Mouse (Mus musculus): ENCODE results near the gene Tcf7l2.

The Tcf7l2 gene

GRCm38 (mm10) chr19:55791886-55792285 is 50.3 kb downstream of the Tcf7l2 start:
- DNase-seq (ENCODE audit: inconsistent age in 2 of 2, low spot score in 1 of 2) = peak in 1 of 2 experiments; percentile 43

- DNase-seq (ENCODE audit: inconsistent age in 2 of 2, low spot score in 1 of 2) = peak; percentile 43 to 74
These were observed 51.0 kb downstream of the Tcf7l2 start for GRCm38 (mm10) chr19:55792571-55792970.

- DNase-seq (ENCODE audit: inconsistent age in 2 of 2, low spot score in 1 of 2) = peak in 1 of 2 experiments; percentile 54
These were observed 51.4 kb downstream of the Tcf7l2 start for GRCm38 (mm10) chr19:55793029-55793428.

GRCm38 (mm10) chr19:55794194-55794945 is 52.8 kb downstream of the Tcf7l2 start:
- DNase-seq (ENCODE audit: inconsistent age in 2 of 2, low spot score in 1 of 2) = peak in 1 of 2 experiments; percentile 52

- DNase-seq (ENCODE audit: inconsistent age in 2 of 2, low spot score in 1 of 2) = no peak
These were observed 53.3 kb downstream of the Tcf7l2 start for GRCm38 (mm10) chr19:55794946-55795340.

GRCm38 (mm10) chr19:55795349-55795748 is 53.7 kb downstream of the Tcf7l2 start:
- no peak for DNase-seq (ENCODE audit: inconsistent age in 2 of 2, low spot score in 1 of 2)

GRCm38 (mm10) chr19:55797834-55798233 is 56.2 kb downstream of the Tcf7l2 start:
- DNase-seq (ENCODE audit: inconsistent age in 2 of 2, low spot score in 1 of 2) = no peak

- DNase-seq (ENCODE audit: inconsistent age in 2 of 2, low spot score in 1 of 2) = no peak
These were observed 57.8 kb downstream of the Tcf7l2 start for GRCm38 (mm10) chr19:55799411-55799810.

GRCm38 (mm10) chr19:55800059-55800458 is 58.4 kb downstream of the Tcf7l2 start:
- no peak for DNase-seq (ENCODE audit: inconsistent age in 2 of 2, low spot score in 1 of 2)

GRCm38 (mm10) chr19:55803121-55803520 is 61.5 kb downstream of the Tcf7l2 start:
- DNase-seq (ENCODE audit: inconsistent age in 2 of 2, low spot score in 1 of 2) = peak in 1 of 2 experiments; percentile 48

GRCm38 (mm10) chr19:55803797-55804196 is 62.2 kb downstream of the Tcf7l2 start:
- peak in 1 of 2 experiments; percentile 58 for DNase-seq (ENCODE audit: inconsistent age in 2 of 2, low spot score in 1 of 2)

- DNase-seq (ENCODE audit: inconsistent age in 2 of 2, low spot score in 1 of 2) = no peak
These were observed 63.2 kb downstream of the Tcf7l2 start for GRCm38 (mm10) chr19:55804795-55805194.

- DNase-seq (ENCODE audit: inconsistent age in 2 of 2, low spot score in 1 of 2) = no peak
These were observed 65.0 kb downstream of the Tcf7l2 start for GRCm38 (mm10) chr19:55806434-55807193.

GRCm38 (mm10) chr19:55807194-55808053 is 65.8 kb downstream of the Tcf7l2 start:
- no peak for DNase-seq (ENCODE audit: inconsistent age in 2 of 2, low spot score in 1 of 2)

- no peak for DNase-seq (ENCODE audit: inconsistent age in 2 of 2, low spot score in 1 of 2)
These were observed 66.7 kb downstream of the Tcf7l2 start for GRCm38 (mm10) chr19:55808304-55808703.

- DNase-seq (ENCODE audit: inconsistent age in 2 of 2, low spot score in 1 of 2) = no peak
These were observed 67.9 kb downstream of the Tcf7l2 start for GRCm38 (mm10) chr19:55809539-55809938.

GRCm38 (mm10) chr19:55812236-55812635 is 70.6 kb downstream of the Tcf7l2 start:
- DNase-seq (ENCODE audit: inconsistent age in 2 of 2, low spot score in 1 of 2) = no peak

GRCm38 (mm10) chr19:55815010-55815790 is 73.6 kb downstream of the Tcf7l2 start:
- no peak for DNase-seq (ENCODE audit: inconsistent age in 2 of 2, low spot score in 1 of 2)

GRCm38 (mm10) chr19:55816974-55817373 is 75.4 kb downstream of the Tcf7l2 start:
- DNase-seq (ENCODE audit: inconsistent age in 2 of 2, low spot score in 1 of 2) = no peak

- no peak for DNase-seq (ENCODE audit: inconsistent age in 2 of 2, low spot score in 1 of 2)
These were observed 78.6 kb downstream of the Tcf7l2 start for GRCm38 (mm10) chr19:55820202-55820601.

Measured in adrenal gland, adult (tissue).